Mouse (Mus musculus): ENCODE measurements at regions not wholly inside any gene's neighbourhood (a gene's known extent, or its start where the extent isn't known, plus 50 kb on each side); places are given as distances from the start of the nearest gene placed in this dataset.
A peak's percentile ranks its signal among the peaks of the same experiment; 100 is the strongest.

- no peak for DNase-seq (ENCODE audit: low spot score in 2 of 2)
Measured at GRCm38 (mm10) chr4:9035350-9035749, 796.5 kb upstream of the Car8 start.

GRCm38 (mm10) chr4:9034280-9034679 is 795.4 kb upstream of the Car8 start:
- DNase-seq (ENCODE audit: low spot score in 2 of 2) = no peak

GRCm38 (mm10) chr4:9033106-9033642 is 794.3 kb upstream of the Car8 start:
- DNase-seq (ENCODE audit: low spot score in 2 of 2) = no peak

GRCm38 (mm10) chr4:9031634-9032033 is 792.8 kb upstream of the Car8 start:
- no peak for DNase-seq (ENCODE audit: low spot score in 2 of 2)

- no peak for DNase-seq (ENCODE audit: low spot score in 2 of 2)
Measured at GRCm38 (mm10) chr4:9028946-9029345, 790.1 kb upstream of the Car8 start.

- peak; percentile 38 to 57 for DNase-seq (ENCODE audit: low spot score in 2 of 2)
Measured at GRCm38 (mm10) chr4:9028475-9028874, 789.6 kb upstream of the Car8 start.

- peak; percentile 78 to 91 for DNase-seq (ENCODE audit: low spot score in 2 of 2)
Measured at GRCm38 (mm10) chr4:9027798-9028404, 789.1 kb upstream of the Car8 start.

- no peak for DNase-seq (ENCODE audit: low spot score in 2 of 2)
Measured at GRCm38 (mm10) chr4:9027383-9027782, 788.5 kb upstream of the Car8 start.

GRCm38 (mm10) chr4:9026841-9027240 is 788.0 kb upstream of the Car8 start:
- peak in 1 of 2 experiments; percentile 49 for DNase-seq (ENCODE audit: low spot score in 2 of 2)

GRCm38 (mm10) chr4:9025821-9026470 is 787.1 kb upstream of the Car8 start:
- DNase-seq (ENCODE audit: low spot score in 2 of 2) = no peak

GRCm38 (mm10) chr4:9024216-9024925 is 785.5 kb upstream of the Car8 start:
- DNase-seq (ENCODE audit: low spot score in 2 of 2) = no peak

- DNase-seq (ENCODE audit: low spot score in 2 of 2) = peak; percentile 55 to 59
Measured at GRCm38 (mm10) chr4:9019241-9020110, 780.6 kb upstream of the Car8 start.

- DNase-seq (ENCODE audit: low spot score in 2 of 2) = no peak
Measured at GRCm38 (mm10) chr4:9018236-9018635, 779.4 kb upstream of the Car8 start.

GRCm38 (mm10) chr4:9016504-9017040 is 777.7 kb upstream of the Car8 start:
- DNase-seq (ENCODE audit: low spot score in 2 of 2) = no peak

- DNase-seq (ENCODE audit: low spot score in 2 of 2) = no peak
Measured at GRCm38 (mm10) chr4:9015528-9016503, 777.0 kb upstream of the Car8 start.

- no peak for DNase-seq (ENCODE audit: low spot score in 2 of 2)
Measured at GRCm38 (mm10) chr4:9014986-9015385, 776.1 kb upstream of the Car8 start.

- no peak for DNase-seq (ENCODE audit: low spot score in 2 of 2)
Measured at GRCm38 (mm10) chr4:9012787-9013186, 773.9 kb upstream of the Car8 start.

- DNase-seq (ENCODE audit: low spot score in 2 of 2) = no peak
Measured at GRCm38 (mm10) chr4:9011952-9012351, 773.1 kb upstream of the Car8 start.

GRCm38 (mm10) chr4:9011129-9011518 is 772.3 kb upstream of the Car8 start:
- no peak for DNase-seq (ENCODE audit: low spot score in 2 of 2)
